Mouse (Mus musculus) C2C12 (cell line): ENCODE results near the gene Akirin2.

Source experiments
- CEBPB ChIP-seq: IDR thresholded peaks from one replicate; pipeline ENCODE4 v1.6.1; 2011; ENCODE audit warnings: low read depth, mild to moderate bottlenecking, control low read depth, moderate library complexity
- CTCF ChIP-seq: IDR thresholded peaks from one replicate; pipeline ENCODE4 v1.5.1; 2011; ENCODE audit not compliant: control insufficient read depth, insufficient read depth, insufficient read length
- MYOG ChIP-seq: IDR thresholded peaks from one replicate; pipeline ENCODE4 v1.6.1; 2011; ENCODE audit not compliant: control insufficient read depth, insufficient read length; ENCODE audit errors: extremely low read depth

GRCm38 (mm10) chr4:34522846-34523245, 27.9 kb upstream of the Akirin2 start:
- TF ChIP-seq CTCF: no peak
- no peak for TF ChIP-seq CEBPB
- no peak for TF ChIP-seq MYOG
